Mouse (Mus musculus) bone marrow, adult 2 months (tissue): ENCODE results near the gene Arf5.

Source experiments
- CTCF ChIP-seq: fragments of 200-500 bp; IDR thresholded peaks from 2 replicates; pipeline ENCODE4 v1.5.1; 2011; ENCODE audit warnings: low read length, control low read depth; ENCODE audit not compliant: control insufficient read depth, insufficient read depth
- POLR2A ChIP-seq: fragments of 200-500 bp; IDR thresholded peaks from 2 replicates; pipeline ENCODE4 v1.6.1; 2011; ENCODE audit warnings: low read depth, mild to moderate bottlenecking, control low read depth, low read length, borderline replicate concordance; ENCODE audit not compliant: control insufficient read depth

GRCm38 (mm10) chr6:28381983-28382382 lies 41.4 kb upstream of the Arf5 start:
- no peak for TF ChIP-seq POLR2A
- TF ChIP-seq CTCF, result no peak
